Mouse (Mus musculus) forebrain, embryonic 14.5 days (tissue): ENCODE measurements around the gene Setmar. TPM values are rescaled to one million over a fixed set of nuclear protein-coding genes. Genes with fewer than 3 reads are reported as not detected.

Source experiments
- ATAC-seq: fragments of 200-750 bp; cut with Nextera tagmentation; 2 replicates; pipeline ENCODE4 v1.8.0; 2017; ENCODE audit warnings: mild to moderate bottlenecking, moderate library complexity
- DNase-seq: peaks from one replicate; pipeline ENCODE4 v3.0.0-alpha.2; 2015; ENCODE audit warnings: low spot score
- H3K27ac ChIP-seq: fragments of 300-500 bp; sonication (generic); 2 replicates; pipeline ENCODE4 v1.5.1; 2014; ENCODE audit warnings: low read depth, mild to moderate bottlenecking, control low read depth, low read length, moderate library complexity
- H3K27me3 ChIP-seq: fragments of 300-500 bp; sonication (generic); replicated peaks from 2 replicates; pipeline ENCODE4 v1.6.1; 2014; ENCODE audit warnings: low read length, control low read depth, mixed read lengths; ENCODE audit not compliant: control insufficient read depth, insufficient read depth
- H3K36me3 ChIP-seq: fragments of 300-500 bp; sonication (generic); 2 replicates; pipeline ENCODE4 v1.6.1; 2014; ENCODE audit warnings: low read length, control low read depth; ENCODE audit not compliant: control insufficient read depth, insufficient read depth
- H3K4me1 ChIP-seq: fragments of 300-500 bp; sonication (generic); 2 replicates; pipeline ENCODE4 v1.6.1; 2014; ENCODE audit warnings: antibody characterized with exemption, low read length, control low read depth; ENCODE audit not compliant: control insufficient read depth, insufficient read depth
- H3K4me2 ChIP-seq: fragments of 300-500 bp; sonication (generic); 2 replicates; pipeline ENCODE4 v1.6.1; 2014; ENCODE audit warnings: mild to moderate bottlenecking, control low read depth, low read length
- H3K4me3 ChIP-seq: fragments of 300-500 bp; sonication (generic); 2 replicates; pipeline ENCODE4 v1.5.1; 2014; ENCODE audit warnings: low read depth, low read length, control low read depth
- H3K9ac ChIP-seq: fragments of 300-500 bp; sonication (generic); 2 replicates; pipeline ENCODE4 v1.6.1; 2014; ENCODE audit warnings: mild to moderate bottlenecking, low read length, control low read depth, moderate library complexity
- H3K9me3 ChIP-seq: fragments of 300-500 bp; sonication (generic); replicated peaks from 2 replicates; pipeline ENCODE4 v1.6.1; 2016; ENCODE audit warnings: low read length, control low read depth, mixed read lengths; ENCODE audit not compliant: control insufficient read depth
- WGBS: fragments of 180-500 bp; shearing (Covaris S2); extraction: QIAGEN DNeasy Blood & Tissue Kit; methylation state at CpG from one replicate; pipeline ENCODE4 v1.1.7; 2014; 5-methylcytosine and 5-hydroxymethylcytosine counted together
- polyA plus RNA-seq: library from polyadenylated mRNA; unstranded; fragments of >200 nt; fragmentation: Nextera tagmentation; extraction: Ambion mirVana; gene quantifications from 2 replicates; pipeline ENCODE4 v1.2.1, GENCODE M21; 2014

Setmar gene
- polyA plus RNA-seq, 1 experiment from 2014 or later, result 7.7 TPM

DNA sequence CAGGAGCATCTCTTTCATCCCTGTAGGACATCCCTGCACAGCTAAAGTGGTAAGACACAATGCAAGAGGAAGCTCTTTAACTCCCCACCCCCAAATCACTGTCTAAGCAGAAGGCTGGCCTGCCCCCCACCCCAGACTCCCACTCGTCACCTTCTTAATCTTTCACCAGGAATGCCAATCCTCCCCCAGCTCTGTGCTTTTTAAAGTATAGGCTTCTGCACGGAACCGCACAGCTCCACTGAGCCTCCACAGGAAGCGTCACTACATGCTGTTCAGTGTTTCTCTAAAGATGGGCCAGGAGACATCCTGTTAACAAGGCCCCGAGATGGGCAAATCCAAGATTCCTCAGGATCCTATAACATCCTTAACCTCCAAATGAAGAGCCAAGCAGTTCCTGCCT is 8.2 kb downstream of the Setmar start:
- Histone ChIP-seq H3K36me3 (no peaks in the 10 kb centered on the region), H3K27me3 (no peaks in the 10 kb centered on the region), H3K4me1 (no peaks in the 10 kb centered on the region), H3K4me3 (no peak overlapping the region), H3K27ac (no peak overlapping the region), H3K9ac (no peak overlapping the region), H3K4me2 (no peak overlapping the region), H3K9me3 (no peaks in the 10 kb centered on the region)
- 81% methylated on average over 5 of the region's 5 CpGs for WGBS
- ATAC-seq, result no peak
- no peak for DNase-seq

DNA sequence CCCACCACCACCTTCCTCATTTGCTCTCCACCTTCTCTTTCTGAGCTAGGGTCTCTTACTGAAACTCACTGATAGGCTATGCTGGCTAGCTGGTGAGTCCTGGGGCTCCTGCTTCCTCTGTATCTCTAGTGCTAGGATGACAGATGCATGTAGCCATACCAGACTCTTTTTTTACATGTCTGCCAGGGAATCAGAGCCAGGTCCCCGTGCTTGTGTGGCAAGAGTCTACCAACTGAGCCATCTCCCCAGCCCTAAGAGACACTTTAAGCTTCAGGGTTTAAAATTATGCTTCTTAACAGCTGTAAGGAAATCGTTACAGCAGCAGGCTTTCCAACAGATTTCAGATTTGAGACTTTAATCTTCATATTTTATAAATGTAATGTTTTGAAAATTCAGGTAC is 9.1 kb downstream of the Setmar start:
- no peaks in the 10 kb centered on the region for H3K4me1 ChIP-seq
- WGBS, result 81% methylated on average over 2 of the region's 2 CpGs
- DNase-seq (no peak), ATAC-seq (no peak)
- no peak overlapping the region for H3K9ac ChIP-seq
- no peaks in the 10 kb centered on the region for H3K27me3 ChIP-seq
- no peaks in the 10 kb centered on the region for H3K36me3 ChIP-seq
- H3K4me3 ChIP-seq, result no peak overlapping the region
- H3K27ac ChIP-seq, result no peak overlapping the region
- H3K9me3 ChIP-seq, result no peaks in the 10 kb centered on the region
- no peak overlapping the region for H3K4me2 ChIP-seq

DNA sequence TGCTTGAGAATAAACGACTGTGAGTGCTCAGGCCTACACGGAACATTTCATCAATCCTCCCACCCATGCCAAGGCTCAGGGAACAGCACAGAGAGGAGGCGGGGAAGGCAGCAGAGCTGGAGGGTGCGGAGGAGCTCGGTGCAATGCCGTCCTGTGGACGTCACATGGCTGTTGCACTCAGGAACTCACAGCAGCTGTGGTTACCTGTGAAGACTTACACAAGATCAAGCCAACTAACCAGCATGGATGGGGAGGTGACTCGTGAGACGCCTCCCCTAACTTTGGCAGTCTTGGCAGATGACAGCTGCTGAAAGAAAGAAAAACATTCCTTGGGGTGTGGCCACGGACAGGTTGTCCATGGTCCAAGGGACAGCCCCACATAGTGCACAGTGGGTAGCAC is 9.8 kb downstream of the Setmar start:
- ATAC-seq (no peak), DNase-seq (no peak)
- Histone ChIP-seq H3K36me3 (no peaks in the 10 kb centered on the region), H3K9ac (no peak overlapping the region), H3K9me3 (no peaks in the 10 kb centered on the region), H3K4me2 (no peak overlapping the region), H3K4me1 (no peaks in the 10 kb centered on the region), H3K27me3 (no peaks in the 10 kb centered on the region), H3K4me3 (no peak overlapping the region), H3K27ac (no peak overlapping the region)
- 94% methylated on average over 10 of the region's 10 CpGs for WGBS

DNA sequence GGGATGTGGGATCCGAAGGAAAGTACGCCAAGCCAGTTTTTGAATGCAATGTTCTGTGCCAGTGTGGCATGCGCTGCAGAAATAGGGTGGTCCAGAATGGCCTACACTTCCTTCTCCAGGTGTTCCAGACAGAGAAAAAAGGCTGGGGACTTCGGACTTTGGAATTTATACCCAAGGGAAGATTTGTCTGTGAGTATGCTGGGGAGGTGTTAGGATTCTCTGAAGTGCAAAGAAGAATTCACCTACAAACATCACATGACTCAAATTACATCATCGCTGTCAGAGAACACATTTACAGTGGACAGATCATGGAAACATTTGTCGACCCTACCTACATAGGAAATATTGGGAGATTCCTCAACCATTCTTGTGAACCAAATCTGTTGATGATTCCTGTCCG is 11.0 kb downstream of the Setmar start:
- Histone ChIP-seq H3K9ac (no peak overlapping the region), H3K4me3 (no peak overlapping the region), H3K4me2 (no peak overlapping the region), H3K27ac (no peak overlapping the region), H3K36me3 (no peaks in the 10 kb centered on the region), H3K27me3 (no peaks in the 10 kb centered on the region), H3K9me3 (no peaks in the 10 kb centered on the region), H3K4me1 (no peaks in the 10 kb centered on the region)
- DNase-seq (no peak), ATAC-seq (no peak)
- WGBS, result 96% methylated on average over 7 of the region's 7 CpGs

DNA sequence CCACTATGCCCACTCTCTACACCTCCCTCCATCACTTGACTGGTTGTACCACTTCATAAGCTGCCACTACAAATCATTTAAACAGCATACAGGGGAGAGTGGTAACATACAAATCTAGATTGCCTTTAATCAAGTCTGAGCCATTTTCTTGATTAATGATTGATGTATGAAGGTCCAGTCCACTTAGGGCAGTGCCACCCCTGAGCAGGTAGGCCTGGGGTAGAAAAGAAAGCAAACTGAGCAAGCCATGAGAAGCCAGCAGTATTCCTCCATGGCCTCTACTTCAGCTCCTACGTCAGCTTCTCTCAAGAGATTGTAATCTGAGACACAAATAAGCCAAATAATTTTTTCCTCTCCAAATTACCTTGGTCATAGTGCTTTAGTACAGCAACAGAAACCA is 26.5 kb downstream of the Setmar start:
- Histone ChIP-seq H3K4me1 (no peaks in the 10 kb centered on the region), H3K4me2 (no peak overlapping the region), H3K36me3 (no peaks in the 10 kb centered on the region), H3K4me3 (no peak overlapping the region), H3K9ac (no peak overlapping the region), H3K27me3 (no peaks in the 10 kb centered on the region), H3K27ac (no peak overlapping the region), H3K9me3 (no peaks in the 10 kb centered on the region)
- ATAC-seq (no peak), DNase-seq (no peak)
- 80% methylated on average over 1 of the region's 1 CpGs for WGBS

DNA sequence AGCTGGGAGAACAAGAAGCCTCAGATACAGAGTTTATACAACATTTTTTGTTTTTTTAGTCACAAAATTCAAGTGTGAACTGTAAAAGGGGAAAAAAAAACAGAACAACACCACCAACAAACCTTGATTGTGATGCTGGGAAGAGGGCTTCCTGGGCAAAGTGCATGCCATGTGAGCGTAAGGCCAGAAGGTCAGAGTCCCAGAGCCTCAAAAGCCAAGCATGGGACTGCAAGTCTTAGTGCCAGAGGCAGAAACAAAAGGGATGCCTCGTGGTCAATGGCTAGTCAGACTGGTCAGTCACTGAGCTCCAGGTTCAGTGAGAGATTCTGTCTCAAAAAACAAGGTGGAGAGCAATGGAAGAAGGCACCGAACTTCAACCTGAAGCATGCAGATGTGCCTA is 27.8 kb downstream of the Setmar start:
- WGBS, result 85% methylated on average over 3 of the region's 3 CpGs
- no peaks in the 10 kb centered on the region for H3K4me1 ChIP-seq
- no peak overlapping the region for H3K9ac ChIP-seq
- no peak overlapping the region for H3K4me3 ChIP-seq
- H3K36me3 ChIP-seq, result no peaks in the 10 kb centered on the region
- no peak overlapping the region for H3K4me2 ChIP-seq
- H3K27me3 ChIP-seq, result no peaks in the 10 kb centered on the region
- no peak overlapping the region for H3K27ac ChIP-seq
- H3K9me3 ChIP-seq, result no peaks in the 10 kb centered on the region
- no peak for ATAC-seq
- DNase-seq, result no peak

DNA sequence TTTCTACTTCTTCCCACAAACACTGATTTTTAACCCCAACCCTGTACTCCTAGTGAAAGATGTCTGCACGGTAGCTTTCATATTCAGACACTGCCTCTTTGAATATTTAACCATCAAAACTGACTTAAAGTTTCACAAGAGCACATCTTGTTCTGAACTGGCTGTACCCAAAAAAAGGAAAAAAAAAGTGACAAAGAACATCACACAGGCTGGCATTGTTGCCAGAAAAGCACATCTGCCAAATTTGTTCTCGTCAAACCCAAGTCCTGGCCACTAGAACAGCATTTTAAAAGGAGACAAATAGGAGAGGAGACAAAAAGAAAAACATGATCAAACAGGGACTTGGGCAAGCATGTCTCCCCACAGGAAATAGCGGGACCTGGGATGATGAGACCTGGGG is 28.6 kb downstream of the Setmar start:
- Histone ChIP-seq H3K27me3 (no peaks in the 10 kb centered on the region), H3K9me3 (no peaks in the 10 kb centered on the region), H3K4me1 (no peaks in the 10 kb centered on the region), H3K4me3 (no peak overlapping the region), H3K27ac (no peak overlapping the region), H3K9ac (no peak overlapping the region), H3K4me2 (no peak overlapping the region), H3K36me3 (no peaks in the 10 kb centered on the region)
- ATAC-seq (no peak), DNase-seq (no peak)
- 71% methylated on average over 3 of the region's 3 CpGs for WGBS

DNA sequence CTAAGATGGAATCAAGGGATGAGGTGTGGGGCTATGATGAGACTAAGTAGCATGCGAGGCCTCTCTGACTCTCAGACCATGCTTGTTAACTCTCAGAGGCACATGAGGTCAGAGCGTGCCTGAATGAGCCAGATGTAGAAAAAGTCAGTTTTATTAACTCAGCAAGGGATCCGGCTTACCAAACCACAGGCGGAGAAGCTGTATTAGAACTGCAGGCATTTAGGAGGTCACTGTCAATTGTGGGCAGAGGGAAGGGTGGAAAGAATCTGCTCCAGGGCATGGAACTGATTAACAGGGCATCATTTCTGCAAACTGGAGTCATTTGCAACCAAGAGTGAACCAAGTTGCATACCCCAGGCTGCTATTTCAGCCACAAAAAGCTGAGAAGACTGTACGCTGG is 30.6 kb downstream of the Setmar start:
- Histone ChIP-seq H3K4me2 (no peak overlapping the region), H3K4me3 (no peak overlapping the region), H3K4me1 (no peaks in the 10 kb centered on the region), H3K27me3 (no peaks in the 10 kb centered on the region), H3K27ac (no peak overlapping the region), H3K9ac (no peak overlapping the region), H3K9me3 (no peaks in the 10 kb centered on the region), H3K36me3 (no peaks in the 10 kb centered on the region)
- no peak for DNase-seq
- no peak for ATAC-seq
- 78% methylated on average over 5 of the region's 5 CpGs for WGBS

DNA sequence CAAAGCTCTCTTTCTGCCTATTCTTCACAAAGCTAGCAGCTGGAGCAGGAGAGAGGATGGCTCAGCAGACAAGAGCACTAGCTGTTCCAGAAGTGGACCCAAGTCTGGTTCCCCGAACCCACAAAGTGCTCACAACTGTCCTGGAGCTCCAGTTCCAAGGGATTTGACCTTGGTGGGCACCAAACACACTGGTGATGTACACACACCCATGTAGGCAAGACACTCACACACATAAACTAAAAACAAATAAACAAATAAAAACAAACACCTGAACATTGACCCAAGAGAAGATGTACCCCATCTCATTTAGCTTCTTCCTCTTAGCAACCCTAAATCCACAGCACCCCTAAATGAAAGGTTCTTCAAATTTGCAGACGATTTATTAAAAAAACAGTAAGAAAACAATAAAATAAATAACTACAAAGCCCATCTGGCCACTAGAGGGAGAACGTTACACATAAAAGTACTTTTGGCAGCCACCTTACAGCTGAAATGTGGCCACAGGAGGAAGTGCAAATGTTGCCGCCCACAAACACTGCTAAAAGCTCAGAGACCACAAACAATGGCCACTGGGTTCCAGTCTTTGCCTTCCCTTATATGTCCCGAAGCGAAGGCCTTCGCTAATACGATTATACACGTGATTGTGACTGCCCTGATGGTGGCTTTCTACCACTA is 33.5 kb downstream of the Setmar start:
- peak; percentile 90 for ATAC-seq
- 15% methylated on average over 9 of the region's 9 CpGs for WGBS
- H3K27ac ChIP-seq, result no peak overlapping the region
- H3K4me2 ChIP-seq, result peak overlapping the region; percentile 14; the same call in 1 of the 2 replicates
- H3K4me3 ChIP-seq, result no peak overlapping the region
- DNase-seq, result peak; percentile 91
- no peak overlapping the region for H3K9ac ChIP-seq
- H3K4me1 ChIP-seq, result no peaks in the 10 kb centered on the region
- no peaks in the 10 kb centered on the region for H3K36me3 ChIP-seq
- H3K27me3 ChIP-seq, result no peaks in the 10 kb centered on the region
- no peaks in the 10 kb centered on the region for H3K9me3 ChIP-seq
